Mouse (Mus musculus) gastrocnemius, postnatal 4 days (tissue): ENCODE results near the gene Gm37240. TPM values are rescaled to one million over a fixed set of nuclear protein-coding genes. Genes with fewer than 3 reads are reported as not detected.
"Not testable (repeated sequence)": the region's sequence is repeated elsewhere in the genome, so short reads cannot be mapped to it uniquely, and the experiment has no call there.

ENCODE experiments used
- DNase-seq, 2 experiments: peaks; one replicate each; pipeline ENCODE4 v3.0.0; 2021 to 2022; ENCODE audit warnings: low spot score in 2 of 2, mixed read lengths in 2 of 2
- total RNA-seq, 2 experiments: library from RNA; stranded (reverse); gene quantifications; 2 replicates each; pipeline ENCODE4 v1.2.3; 2021

Gm37240 gene
- total RNA-seq, 2 experiments from 2014 or later, result 26.2 to 28.4 TPM

GRCm38 (mm10) chr3:85590090-85590754 is 297.1 kb downstream of the Gm37240 start:
- DNase-seq, result no peak

DNA sequence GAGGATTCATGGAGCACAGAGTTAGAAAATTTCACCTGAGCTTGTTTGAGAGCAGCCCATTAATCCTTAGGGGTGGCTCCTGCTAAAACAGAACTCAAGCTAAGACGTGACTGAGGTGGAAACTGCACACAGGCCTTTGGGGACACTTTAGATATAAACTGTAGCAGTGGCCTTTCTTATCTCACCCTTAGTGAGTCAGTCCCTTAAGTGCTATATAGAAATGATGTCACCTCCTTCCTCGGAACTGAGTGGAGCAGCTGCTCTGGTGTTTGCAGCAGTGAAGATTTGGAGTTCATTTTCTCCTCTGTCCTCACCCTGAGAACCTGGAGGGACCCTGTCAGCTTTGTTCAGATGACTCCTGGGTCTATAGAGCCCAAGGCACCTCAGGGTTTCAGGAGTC is 298.6 kb downstream of the Gm37240 start:
- no peak for DNase-seq

DNA sequence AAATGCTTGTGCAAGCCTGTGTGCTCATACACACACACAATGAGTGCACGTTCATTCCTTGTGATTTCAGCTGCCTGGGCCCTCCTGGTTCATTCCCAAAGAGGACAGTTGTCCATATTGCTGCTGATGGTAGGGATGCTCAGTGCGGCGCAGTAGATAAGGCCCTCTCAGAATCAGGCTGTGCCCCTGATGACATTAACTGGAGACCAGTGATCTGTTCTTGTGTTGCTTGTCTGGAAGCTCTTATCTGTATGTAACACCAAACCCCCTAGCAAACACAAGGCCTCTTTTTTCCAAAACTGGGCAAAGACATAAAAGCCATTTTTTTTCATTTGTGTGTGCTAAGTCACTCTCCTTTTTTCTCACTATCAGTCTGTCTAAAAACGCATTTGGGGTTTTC is 302.4 kb downstream of the Gm37240 start:
- DNase-seq, result no peak

GRCm38 (mm10) chr3:85583194-85583593 is 304.1 kb downstream of the Gm37240 start:
- DNase-seq, result no peak

GRCm38 (mm10) chr3:85582726-85583125 is 304.6 kb downstream of the Gm37240 start:
- DNase-seq, result no peak

DNA sequence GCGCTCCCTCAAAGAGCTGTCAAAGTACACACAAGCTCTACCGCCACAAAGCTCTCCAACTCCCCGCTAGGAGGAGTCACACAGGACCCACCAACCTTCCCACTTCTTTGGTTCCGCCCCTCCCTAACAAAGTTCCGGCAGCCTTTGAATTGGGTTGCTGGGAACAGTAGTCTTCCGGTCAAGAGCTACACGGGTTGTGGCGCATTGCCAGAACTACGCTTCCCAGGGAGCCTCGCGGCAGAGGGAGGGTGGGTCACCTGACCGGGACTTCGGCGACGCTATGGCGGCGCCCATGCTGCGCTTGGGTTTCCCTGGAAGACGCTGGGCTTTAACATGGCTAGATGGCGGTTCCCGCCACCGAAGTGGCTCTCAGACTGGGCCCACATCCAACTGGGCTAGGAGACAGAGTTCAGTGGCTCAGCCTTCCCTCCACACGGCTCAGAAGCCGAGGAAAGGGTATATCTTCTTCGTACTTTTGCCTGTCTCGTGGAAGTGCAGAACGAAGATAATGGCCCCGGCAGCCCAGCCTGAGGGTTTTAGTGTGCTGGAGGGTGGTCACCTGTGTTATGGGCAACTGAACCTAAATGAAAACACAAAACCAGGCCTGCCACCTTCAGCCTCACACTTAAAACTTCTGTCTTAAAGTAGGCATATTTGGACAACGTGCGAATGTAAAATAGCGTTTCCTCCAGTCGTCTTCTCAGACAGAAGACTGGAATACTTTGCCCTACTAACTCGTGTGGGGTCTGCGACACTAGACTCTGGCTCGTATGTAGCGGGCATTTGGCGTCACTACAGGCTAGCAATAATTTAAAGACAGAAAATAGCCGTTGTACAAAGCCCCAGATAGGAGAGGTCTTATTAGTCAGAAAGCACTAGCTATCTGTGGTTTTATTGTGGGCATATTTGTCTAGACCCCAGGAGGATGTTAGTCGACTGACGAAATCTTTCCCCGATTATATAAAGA is 313.2 kb downstream of the Gm37240 start, which contains the start of gene Gatb:
Gatb (plus strand) TSS at position 256 of the 967 bp plus-strand sequence.
- peak; percentile 99 for DNase-seq

DNA sequence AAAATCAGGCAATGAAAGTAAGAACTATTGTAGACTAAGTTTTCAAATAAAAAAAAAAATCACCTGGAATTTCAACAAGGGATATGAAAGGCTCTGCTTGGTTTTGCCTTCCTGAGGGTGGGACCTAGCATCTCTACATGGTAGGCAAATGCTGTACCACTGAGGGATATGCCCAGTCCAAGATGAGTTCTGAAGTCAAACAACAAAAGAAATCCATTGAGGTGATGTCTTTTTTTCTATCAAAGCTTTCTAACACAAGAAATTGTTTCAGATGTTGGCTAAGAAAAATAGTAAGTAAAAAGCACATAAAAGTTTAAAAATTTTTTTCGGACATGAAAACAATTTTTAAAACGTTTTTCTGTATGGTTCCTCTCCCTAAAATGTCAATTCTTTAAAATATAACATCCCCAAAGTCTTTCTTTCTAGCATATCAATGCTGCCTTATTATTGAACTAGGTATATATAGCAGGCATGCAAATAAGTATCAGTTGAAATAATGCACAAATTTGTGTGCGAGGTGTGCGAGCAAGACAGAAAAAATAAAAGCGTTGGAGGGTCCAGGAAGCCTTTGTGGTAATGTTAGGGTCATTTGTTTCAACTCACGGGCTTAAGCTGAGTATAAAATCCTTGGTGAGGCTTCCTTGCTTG is 314.0 kb downstream of the Gm37240 start:
- no peak for DNase-seq

GRCm38 (mm10) chr3:85572502-85572901 is 314.8 kb downstream of the Gm37240 start:
- not testable (repeated sequence) for DNase-seq

GRCm38 (mm10) chr3:85571276-85571675 is 316.0 kb downstream of the Gm37240 start:
- DNase-seq, result peak in 1 of 2 experiments; percentile 39

DNA sequence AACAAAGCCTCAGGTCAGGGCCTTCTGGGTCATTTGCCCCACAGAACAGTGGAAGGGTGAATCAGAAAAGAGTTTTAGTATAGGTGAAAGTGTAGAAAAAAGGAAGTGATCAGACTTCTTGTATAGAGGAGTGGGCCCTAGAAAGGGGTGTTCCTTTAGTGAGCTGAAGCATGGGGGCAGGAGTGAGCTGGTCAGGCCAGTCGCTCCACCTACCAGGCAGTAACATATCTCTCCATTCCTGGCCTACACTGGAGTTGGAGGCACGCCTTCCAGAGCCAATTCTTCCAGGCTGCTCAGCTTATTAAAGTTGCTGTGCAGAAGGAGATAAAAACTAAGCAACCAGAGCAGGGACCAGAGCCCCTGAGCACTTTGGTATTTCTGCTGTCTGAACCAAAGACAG is 322.7 kb downstream of the Gm37240 start:
- no peak for DNase-seq

DNA sequence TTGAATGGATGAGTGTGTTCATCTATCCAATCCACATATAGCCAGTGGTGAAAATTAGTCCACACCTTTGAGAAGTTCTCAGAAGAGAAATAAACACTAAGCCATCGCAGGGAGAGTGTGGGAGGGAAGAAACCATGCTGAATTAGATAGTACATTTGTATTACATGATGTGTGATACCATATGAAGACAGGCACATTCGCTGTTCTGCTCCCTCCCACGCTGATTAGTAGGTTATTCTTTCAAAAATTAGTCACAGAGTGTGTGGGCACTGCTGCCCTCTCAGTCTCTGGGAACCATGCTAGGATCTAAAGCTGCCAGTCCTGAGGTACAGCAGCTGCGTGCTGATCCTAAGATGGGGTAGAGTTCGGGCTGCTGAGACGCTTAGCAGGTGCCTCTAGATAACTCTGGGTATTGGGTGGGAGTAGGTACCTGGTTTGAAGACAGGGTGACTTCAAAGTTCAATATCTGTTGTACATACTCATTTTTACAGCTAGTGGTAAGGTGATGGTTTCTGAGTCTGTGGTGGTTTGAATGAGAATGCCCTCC is 333.5 kb downstream of the Gm37240 start:
- DNase-seq, result no peak

- no peak for DNase-seq
Observed at GRCm38 (mm10) chr3:85551352-85551751, 336.0 kb downstream of the Gm37240 start.

- DNase-seq, result no peak
Observed at GRCm38 (mm10) chr3:85550312-85550711, 337.0 kb downstream of the Gm37240 start.

DNA sequence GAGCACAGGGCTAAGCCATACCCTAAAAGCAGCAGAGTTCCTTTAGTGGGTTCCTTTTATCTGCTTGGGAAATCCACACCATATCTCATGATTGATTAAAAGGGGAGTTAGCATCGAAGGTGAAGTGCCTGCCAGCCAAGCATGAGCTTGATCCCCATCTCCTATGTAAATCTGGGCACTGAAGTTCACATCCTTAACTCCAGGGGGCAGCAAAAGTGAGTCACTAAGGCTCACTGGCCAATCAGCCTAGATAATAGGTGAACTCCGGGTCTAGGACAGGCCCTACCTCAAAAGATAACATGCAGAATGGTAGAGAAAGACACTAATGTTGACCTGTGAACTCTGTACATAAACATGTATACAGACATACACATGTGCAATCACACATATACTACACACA is 343.7 kb downstream of the Gm37240 start:
- DNase-seq, result no peak

- no peak for DNase-seq
Observed at GRCm38 (mm10) chr3:85542765-85543164, 344.6 kb downstream of the Gm37240 start.

DNA sequence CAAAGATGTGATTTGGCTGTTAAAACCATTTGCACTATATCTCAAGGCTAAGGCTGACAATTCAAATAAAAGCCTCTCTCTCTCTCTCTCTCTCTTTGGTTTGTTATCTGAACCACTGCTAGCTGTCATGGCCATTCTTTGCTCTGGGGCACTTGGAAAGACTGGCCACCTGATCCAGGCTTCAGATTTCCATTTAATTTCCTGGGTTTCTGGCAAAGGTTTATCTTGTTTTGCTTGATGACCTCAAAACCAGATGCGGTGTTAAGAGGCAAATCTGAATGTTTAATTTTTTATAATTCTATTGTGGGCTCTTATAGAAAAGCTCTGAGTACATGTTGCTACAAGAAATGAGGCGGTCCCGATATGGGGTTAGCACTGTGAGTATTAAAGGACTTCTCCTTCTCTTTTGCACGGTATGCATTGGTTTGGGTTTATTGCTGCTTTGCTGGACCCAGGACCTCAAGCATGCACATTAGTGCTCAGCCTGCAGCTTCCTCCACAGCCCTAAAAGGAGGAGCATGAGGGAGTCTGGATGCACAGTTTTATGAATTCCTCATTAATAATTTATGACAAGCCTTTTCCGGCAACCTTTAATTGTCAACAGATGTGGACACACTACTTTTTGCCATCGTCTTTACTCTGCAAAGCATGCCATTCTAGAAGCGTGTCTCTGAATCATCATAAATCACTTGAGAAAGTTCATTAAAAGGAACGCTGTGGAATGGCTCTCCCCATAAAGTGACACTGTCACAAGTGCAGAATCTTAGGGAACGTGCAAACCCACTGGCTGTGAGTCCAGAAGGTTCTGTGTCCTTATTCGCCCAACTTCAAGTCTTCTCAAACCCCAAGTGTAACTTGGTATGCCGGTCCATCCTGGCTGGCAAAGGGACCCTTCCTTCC is 351.4 kb downstream of the Gm37240 start:
- DNase-seq, result no peak

DNA sequence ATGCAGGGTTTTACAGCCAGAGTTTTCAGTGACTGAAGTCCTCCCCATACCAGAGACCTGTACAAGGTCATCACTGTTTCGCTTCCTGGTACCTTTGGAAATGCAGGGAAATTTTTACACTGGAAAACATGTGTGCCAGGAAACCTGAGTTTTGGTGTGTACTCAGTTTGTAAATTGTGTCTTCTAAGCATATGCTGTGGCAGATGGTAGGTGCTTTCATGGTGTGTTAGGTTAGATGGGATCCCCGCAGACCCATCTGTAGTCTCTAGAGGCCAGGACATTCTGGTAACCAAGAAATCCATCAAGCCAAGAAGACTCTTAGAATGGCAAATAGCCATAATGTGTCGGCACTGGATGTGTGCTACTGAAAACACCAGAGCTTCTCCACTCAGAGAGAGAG is 352.3 kb downstream of the Gm37240 start:
- DNase-seq, result no peak

DNA sequence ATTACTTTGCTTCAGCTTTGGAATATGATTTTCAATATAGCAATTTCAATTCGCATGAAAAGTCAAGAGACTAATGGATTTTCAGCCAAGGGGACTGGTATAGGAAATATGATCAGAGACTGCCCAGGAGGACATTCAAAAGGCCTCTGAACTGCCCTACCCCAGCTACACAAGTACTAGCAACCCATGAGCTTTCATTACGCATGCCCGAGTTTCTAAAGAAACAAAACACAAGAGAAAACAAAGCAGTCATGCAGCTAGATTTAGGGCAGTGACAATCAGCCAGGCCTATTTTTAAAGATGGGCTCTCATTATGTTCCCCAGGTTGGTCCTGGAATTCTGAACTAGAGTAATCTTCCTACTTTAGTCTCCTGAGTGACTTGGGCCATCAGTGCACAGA is 354.9 kb downstream of the Gm37240 start:
- no peak for DNase-seq

DNA sequence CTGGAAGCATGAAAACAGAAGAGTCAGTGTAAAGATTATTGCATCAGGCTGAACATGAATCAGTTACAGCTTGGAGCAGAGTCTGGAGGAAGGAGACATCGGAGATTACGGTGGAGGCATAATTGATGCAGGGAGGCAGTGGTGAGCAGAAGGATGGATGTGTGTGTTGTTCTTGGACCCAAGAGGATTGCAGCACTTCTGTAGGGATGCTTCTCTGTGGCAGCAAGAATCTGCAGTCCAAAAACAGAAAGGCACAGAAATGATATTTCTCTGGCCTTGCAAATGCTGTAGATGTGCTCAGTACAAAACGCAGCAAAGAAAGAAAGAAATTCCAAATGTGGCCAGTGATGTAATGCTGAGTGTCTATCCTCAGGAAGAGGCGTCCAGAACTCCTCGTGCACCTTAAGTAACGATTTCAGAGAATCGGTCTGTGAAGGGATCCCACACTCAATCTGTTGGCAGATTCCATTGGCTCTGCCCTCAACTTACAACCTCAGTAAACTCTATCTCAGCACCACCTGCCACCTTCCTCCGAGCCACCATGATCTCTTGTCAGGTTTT is 356.6 kb downstream of the Gm37240 start:
- no peak for DNase-seq

DNA sequence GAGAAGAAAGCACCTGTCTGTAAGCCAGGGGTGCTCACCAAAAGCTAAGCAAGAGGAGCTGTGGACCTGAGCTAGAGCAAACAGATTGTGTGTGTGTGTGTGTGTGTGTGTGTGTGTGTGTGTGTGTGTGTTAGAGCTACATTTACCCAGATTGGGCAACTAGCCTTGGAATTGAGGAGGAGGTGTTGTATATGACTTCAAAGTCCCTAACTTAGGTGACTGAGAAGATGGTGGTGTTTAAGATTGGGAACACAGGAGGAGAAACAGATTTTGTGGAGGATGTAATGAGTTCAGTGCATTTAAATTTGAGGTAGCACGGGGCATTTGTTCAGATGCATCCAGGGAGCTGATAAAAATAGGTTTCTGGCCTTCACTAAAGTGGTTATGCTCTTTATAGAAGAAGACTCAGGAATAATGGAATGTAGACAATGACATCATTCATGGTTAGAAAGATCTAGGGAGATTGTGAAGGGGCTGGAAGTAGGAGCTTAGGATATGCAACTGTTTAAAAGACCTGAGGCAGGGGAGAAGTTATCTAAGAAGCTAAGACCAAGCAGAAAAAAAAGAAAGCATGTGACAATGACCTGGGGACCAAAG is 365.9 kb downstream of the Gm37240 start:
- DNase-seq, result no peak
